Mouse (Mus musculus): ENCODE measurements around the gene Wdr62. TPM values are rescaled to one million over a fixed set of nuclear protein-coding genes. Genes with fewer than 3 reads are reported as not detected.

Wdr62 gene
- total RNA-seq (2021) (1 to 10 TPM in 1 of 2 experiments, under 1 TPM in 1; 0.97 to 1.7 TPM), polyA plus RNA-seq (2012; rRNA removed) (3.7 and 5.3 TPM in 2 replicates)
- long read RNA-seq, partial matches to known transcripts: 1 of 1 reads
- long read RNA-seq, other reads (novel, unspliced or antisense): 0 of 1 reads

DNA sequence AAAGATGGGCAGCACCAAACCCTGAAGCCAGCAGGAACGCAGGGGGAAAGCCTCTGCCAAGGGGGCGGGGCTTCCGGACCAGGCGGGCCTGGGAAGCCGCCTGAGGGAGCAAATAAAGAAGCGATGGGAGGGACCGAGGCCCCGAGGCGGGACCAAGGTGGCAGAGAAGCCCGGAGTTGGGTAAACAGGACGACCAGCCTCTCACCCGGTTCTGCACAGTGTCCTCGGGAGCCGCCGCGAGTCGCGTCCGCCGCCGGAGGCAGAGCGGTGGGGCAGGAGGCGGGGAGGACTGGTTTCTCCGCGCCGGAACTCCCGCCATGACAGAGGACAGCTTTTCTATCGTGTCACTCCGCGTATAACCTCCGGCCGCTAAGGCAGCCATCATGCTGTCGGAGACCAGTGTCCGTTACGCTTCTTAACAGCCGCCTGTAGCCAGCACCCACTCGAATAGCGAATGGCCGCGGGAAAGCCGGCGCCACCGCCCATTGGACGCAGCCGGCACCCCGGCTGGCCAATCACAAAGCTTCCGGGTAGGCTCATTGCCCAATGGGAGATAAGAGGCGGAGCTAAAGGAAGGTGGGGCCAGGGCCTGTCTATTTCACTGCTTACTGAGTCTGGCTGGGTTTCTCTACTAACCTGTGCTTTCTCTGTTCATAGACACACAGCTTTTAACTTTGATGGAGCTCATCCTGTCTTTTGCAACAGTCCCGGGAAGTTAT lies at the start of gene Wdr62, which contains the start of gene Thap8:
Gene Wdr62, minus strand, starts transcription at position 469 of the 719 bp plus-strand sequence.
Gene Thap8, plus strand, starts transcription at position 144 of the 719 bp plus-strand sequence.
- intact Hi-C loops (cut with DNase I): loop anchor here (1.0 kb wide), 1 partner anchor 49 kb away; the partner anchor contains the start of gene Polr2i
- 0 out of 2 replicates have a peak, but pooled peaks have one; percentile 2 for TF ChIP-seq CTCF (IDR thresholded peaks at IDR 0.05)
- TF ChIP-seq POLR2A (IDR thresholded peaks at IDR 0.05; ENCODE audit: insufficient read depth, low read depth, low read length): peak; percentile 67; the same call in 1 of the 2 replicates
- TF ChIP-seq EP300 (IDR thresholded peaks at IDR 0.05; ENCODE audit: insufficient read depth, low read depth, low read length): no peak
- H3K4me3 ChIP-seq: peak within 1 kb of the TSS; percentile 90
- no peaks in the 10 kb centered on the region for H3K27me3 ChIP-seq (ENCODE audit: control insufficient read depth, insufficient read depth, low read length)
- H3K79me2 ChIP-seq (replicated peaks; ENCODE audit: control insufficient read depth, insufficient read depth, low read length): no peaks in the 10 kb centered on the region
- H3K27ac ChIP-seq: peak within 1 kb of the TSS; percentile 91
- DNase-seq: peak; percentile 91 to 93
- H3K4me1 ChIP-seq (ENCODE audit: control insufficient read depth, insufficient read depth, low read length): no peaks in the 10 kb centered on the region; the same call in 1 of the 2 replicates
- H3K9ac ChIP-seq (ENCODE audit: low read depth, low read length): peak within 1 kb of the TSS; percentile 36
- WGBS: under 1% methylated on average over 48 of the region's 49 CpGs
- H3K36me3 ChIP-seq (ENCODE audit: control insufficient read depth, insufficient read depth, low read length): no peaks in the 10 kb centered on the region

DNA sequence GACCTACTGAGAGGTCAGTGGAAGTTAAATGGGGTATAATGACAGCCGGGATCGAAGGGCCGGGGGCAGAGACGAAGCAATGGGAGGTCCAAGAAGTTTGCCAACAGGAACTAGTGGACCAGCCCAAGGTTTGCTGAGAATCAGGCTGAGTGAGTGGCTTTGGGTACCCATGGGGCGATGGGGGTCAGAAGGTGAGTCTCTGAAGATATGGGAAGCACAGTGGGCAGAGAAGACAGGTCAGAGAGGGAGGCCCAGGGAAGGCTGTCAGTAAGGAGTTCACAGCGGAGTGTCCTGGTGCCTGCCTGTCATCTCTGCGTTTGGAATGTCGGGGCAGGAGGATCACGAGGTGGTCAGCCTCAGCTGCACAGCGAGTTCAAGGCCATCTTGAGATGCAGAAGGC lies 48.2 kb upstream of the Wdr62 start:
- no peaks in the 10 kb centered on the region for H3K27me3 ChIP-seq (ENCODE audit: control insufficient read depth, insufficient read depth, low read length)
- no peak overlapping the region for H3K4me3 ChIP-seq
- intact Hi-C loops (cut with DNase I): no loop called here
- no peaks in the 10 kb centered on the region for H3K79me2 ChIP-seq (replicated peaks; ENCODE audit: control insufficient read depth, insufficient read depth, low read length)
- no peak overlapping the region for H3K9ac ChIP-seq (ENCODE audit: low read depth, low read length)
- no peak for DNase-seq
- no peak overlapping the region for H3K27ac ChIP-seq
- TF ChIP-seq CTCF (IDR thresholded peaks at IDR 0.05) (no peak), EP300 (IDR thresholded peaks at IDR 0.05; ENCODE audit: insufficient read depth, low read depth, low read length) (no peak)
- H3K36me3 ChIP-seq (ENCODE audit: control insufficient read depth, insufficient read depth, low read length): no peaks in the 10 kb centered on the region
- H3K4me1 ChIP-seq (ENCODE audit: control insufficient read depth, insufficient read depth, low read length): no peaks in the 10 kb centered on the region; the same call in none of the 2 replicates
- WGBS: 57% methylated on average over 10 of the region's 10 CpGs

DNA sequence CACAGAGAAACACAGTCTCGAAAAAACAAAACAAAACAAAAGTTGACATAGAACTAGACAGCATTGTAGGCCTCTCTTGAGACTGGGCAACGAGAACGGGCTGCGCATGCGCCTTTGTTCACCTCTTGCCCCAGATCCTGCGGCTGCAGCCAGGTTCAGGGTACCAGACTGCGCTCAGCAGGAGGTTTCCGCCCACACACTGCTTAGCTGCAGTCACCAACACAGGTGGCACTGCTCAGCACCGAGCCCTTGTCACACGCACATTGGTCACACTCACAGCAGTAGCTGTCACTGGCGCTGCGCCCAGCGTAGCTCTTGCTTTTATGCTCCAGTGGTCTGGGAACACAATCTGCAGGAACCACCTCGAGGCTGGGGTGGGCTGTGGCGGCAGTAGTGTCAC lies 46.9 kb upstream of the Wdr62 start:
- no peak overlapping the region for H3K9ac ChIP-seq (ENCODE audit: low read depth, low read length)
- intact Hi-C loops (cut with DNase I): no loop called here
- no peaks in the 10 kb centered on the region; the same call in 1 of the 2 replicates for H3K4me1 ChIP-seq (ENCODE audit: control insufficient read depth, insufficient read depth, low read length)
- no peaks in the 10 kb centered on the region for H3K36me3 ChIP-seq (ENCODE audit: control insufficient read depth, insufficient read depth, low read length)
- no peak for DNase-seq
- no peak for TF ChIP-seq CTCF (IDR thresholded peaks at IDR 0.05)
- no peak for TF ChIP-seq POLR2A (IDR thresholded peaks at IDR 0.05; ENCODE audit: insufficient read depth, low read depth, low read length)
- TF ChIP-seq EP300 (IDR thresholded peaks at IDR 0.05; ENCODE audit: insufficient read depth, low read depth, low read length): no peak
- 52% methylated on average over 15 of the region's 15 CpGs for WGBS
- H3K27me3 ChIP-seq (ENCODE audit: control insufficient read depth, insufficient read depth, low read length): no peaks in the 10 kb centered on the region
- H3K79me2 ChIP-seq (replicated peaks; ENCODE audit: control insufficient read depth, insufficient read depth, low read length): no peaks in the 10 kb centered on the region
- no peak overlapping the region for H3K27ac ChIP-seq
- no peak overlapping the region for H3K4me3 ChIP-seq

DNA sequence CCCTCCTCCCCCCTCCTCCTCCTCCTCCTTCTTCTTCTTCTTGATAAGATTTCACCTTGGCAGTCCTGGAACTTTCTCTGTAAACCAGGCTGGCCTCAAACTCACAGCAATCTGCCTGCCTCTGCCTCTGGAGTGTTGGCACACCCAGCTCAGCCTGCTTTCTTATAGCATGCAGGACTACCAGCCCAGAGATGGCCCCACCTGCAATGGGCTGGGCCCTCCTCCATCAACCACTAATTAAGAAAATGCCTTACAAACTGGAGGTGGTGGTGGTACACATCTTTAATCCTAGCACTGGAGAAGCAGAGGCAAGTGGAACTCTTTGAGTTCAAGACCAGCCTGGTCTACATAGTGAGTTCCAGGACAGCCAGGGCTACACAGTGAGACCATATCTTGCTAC lies 46.2 kb upstream of the Wdr62 start:
- no peak overlapping the region for H3K27ac ChIP-seq
- H3K4me3 ChIP-seq: no peak overlapping the region

DNA sequence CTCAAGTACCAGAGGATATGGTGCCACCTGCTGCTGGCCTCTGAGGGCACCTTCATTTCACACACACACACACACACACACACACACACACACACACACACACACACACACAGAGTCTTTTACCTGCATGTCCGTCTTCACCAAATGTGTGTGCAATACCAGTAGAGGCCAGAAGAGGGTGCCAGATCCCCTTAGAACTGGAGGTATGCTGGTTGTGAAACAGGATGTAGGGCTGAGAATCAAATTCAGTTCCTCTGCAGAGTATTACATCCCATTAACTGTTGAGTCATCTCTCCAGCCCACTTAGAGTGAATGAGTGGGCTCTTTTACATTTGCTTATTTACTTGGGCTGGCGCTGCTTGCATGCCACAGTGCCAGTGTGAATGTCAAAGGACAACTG lies 45.1 kb upstream of the Wdr62 start:
- TF ChIP-seq EP300 (IDR thresholded peaks at IDR 0.05; ENCODE audit: insufficient read depth, low read depth, low read length) (no peak), CTCF (IDR thresholded peaks at IDR 0.05) (peak; percentile 61)
- Histone ChIP-seq H3K27me3 (ENCODE audit: control insufficient read depth, insufficient read depth, low read length) (no peaks in the 10 kb centered on the region), H3K79me2 (replicated peaks; ENCODE audit: control insufficient read depth, insufficient read depth, low read length) (no peaks in the 10 kb centered on the region), H3K27ac (no peak overlapping the region), H3K4me1 (ENCODE audit: control insufficient read depth, insufficient read depth, low read length) (peaks cover 1% of the 10 kb centered on the region; the same call in 1 of the 2 replicates), H3K4me3 (no peak overlapping the region), H3K36me3 (ENCODE audit: control insufficient read depth, insufficient read depth, low read length) (no peaks in the 10 kb centered on the region), H3K9ac (ENCODE audit: low read depth, low read length) (no peak overlapping the region)
- DNase-seq: no peak
- 54% methylated on average over 2 of the region's 2 CpGs for WGBS
- intact Hi-C loops (cut with DNase I): no loop called here

More for the DNA sequence above, 46.2 kb upstream of the Wdr62 start:
- no peak for DNase-seq
- intact Hi-C loops (cut with DNase I): no loop called here
- no peak for TF ChIP-seq EP300 (IDR thresholded peaks at IDR 0.05; ENCODE audit: insufficient read depth, low read depth, low read length)
- TF ChIP-seq POLR2A (IDR thresholded peaks at IDR 0.05; ENCODE audit: insufficient read depth, low read depth, low read length): no peak
- TF ChIP-seq CTCF (IDR thresholded peaks at IDR 0.05): no peak
- H3K27me3 ChIP-seq (ENCODE audit: control insufficient read depth, insufficient read depth, low read length): no peaks in the 10 kb centered on the region
- no peaks in the 10 kb centered on the region for H3K36me3 ChIP-seq (ENCODE audit: control insufficient read depth, insufficient read depth, low read length)
- H3K4me1 ChIP-seq (ENCODE audit: control insufficient read depth, insufficient read depth, low read length): no peaks in the 10 kb centered on the region; the same call in 1 of the 2 replicates
- no peaks in the 10 kb centered on the region for H3K79me2 ChIP-seq (replicated peaks; ENCODE audit: control insufficient read depth, insufficient read depth, low read length)
- no peak overlapping the region for H3K9ac ChIP-seq (ENCODE audit: low read depth, low read length)
